Mouse (Mus musculus) A20 (cell line): ENCODE results near the gene Pde4b.
"Not testable (repeated sequence)": the region's sequence is repeated elsewhere in the genome, so short reads cannot be mapped to it uniquely, and the experiment has no call there.

ENCODE experiments used
- DNase-seq: peaks from one replicate; pipeline ENCODE4 v3.0.0-alpha.2; 2011; ENCODE audit warnings: low read depth, low spot score

Pde4b gene

GRCm38 (mm10) chr4:102087091-102087565 lies at the start of gene Pde4b:
Pde4b (plus strand) TSS chr4:102087543.
- no peak for DNase-seq

- no peak for DNase-seq
Observed at GRCm38 (mm10) chr4:102040190-102040589, 47.2 kb upstream of the Pde4b start.

DNA sequence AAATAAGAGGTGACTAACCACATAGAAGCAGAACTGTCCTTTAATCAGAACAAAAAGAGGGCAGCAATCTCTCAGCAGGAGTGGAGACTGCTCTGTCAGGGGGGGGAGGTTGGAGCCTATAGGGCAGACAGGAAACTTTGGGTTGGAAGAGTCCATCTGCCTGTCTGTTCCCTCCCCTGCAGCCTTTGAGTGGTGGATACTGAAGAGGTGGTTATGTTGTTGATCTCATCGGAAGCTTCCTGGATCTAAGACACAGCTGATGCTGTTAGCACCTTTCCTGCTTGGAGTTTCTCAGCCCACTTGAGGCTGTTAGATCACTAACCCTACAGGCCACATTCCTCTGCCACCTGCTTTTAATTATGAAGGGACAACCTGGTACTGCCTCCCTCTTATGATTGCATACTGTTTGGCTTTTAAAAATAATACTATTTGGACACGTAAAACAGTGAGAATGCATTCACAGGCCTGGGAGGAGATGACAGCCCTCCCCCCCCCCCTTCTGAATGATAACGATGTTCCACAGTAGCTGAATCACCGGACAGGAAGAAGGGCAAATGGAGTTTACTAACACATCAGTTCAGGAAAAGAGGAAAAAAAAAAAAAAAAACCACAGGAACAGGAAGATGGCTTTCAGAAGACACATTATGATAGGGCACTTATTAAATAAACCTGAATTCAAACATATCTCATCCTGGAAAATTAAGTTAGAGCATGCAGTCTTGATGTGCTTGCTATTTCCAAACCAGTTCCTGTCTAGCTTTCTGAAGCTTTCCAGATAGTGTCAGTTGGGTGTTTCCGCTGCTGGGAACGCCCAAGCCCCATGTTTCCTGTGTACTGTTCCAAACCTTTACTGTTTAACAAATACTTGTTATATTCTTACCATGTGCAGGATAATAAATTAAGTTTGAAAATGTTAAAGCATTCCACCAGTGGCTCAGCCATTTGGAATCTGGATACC lies 41.9 kb upstream of the Pde4b start:
- no peak for DNase-seq

DNA sequence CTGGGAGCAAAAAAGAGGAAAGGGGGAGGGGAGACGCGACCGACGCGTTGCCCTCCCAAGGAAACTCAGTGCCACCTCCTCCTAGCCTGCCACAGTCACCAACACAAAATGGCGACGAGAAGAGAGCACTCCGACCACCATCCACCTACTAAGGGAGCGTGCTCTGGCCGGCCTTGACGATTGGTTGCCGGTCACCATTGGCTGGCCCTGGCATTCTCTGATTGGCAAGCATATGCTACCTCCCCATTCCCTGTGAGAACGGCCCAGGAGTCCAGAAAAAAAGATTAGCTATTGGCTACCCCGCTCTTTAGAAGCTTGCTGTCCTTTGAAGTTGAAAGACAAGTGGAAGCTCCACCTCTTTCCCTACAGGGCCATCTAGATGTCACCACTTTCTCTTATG lies 38.0 kb upstream of the Pde4b start:
- not testable (repeated sequence) for DNase-seq

- DNase-seq: no peak
Observed at GRCm38 (mm10) chr4:102061322-102061721, 26.0 kb upstream of the Pde4b start.

DNA sequence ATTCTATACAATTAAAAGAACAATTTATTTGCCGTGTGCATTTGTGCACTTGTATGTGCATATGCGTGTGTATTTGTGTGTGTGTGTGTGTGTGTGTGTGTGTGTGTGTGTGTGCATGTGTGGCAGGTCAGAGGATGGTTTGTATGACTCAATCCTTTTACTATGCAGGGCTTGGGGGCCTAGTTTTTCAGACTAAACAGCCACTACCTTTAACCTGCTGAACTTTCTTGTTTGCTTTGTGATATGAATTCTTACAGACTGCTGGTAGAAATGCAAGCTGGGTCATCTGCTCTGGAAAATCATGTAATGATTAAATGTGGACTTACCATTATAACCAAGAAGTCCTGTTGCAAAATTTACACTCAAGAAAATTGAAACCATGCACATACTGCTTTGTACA lies 18.0 kb upstream of the Pde4b start:
- DNase-seq: no peak

GRCm38 (mm10) chr4:102086336-102086735 lies 1.0 kb upstream of the Pde4b start:
- no peak for DNase-seq

- no peak for DNase-seq
Observed at GRCm38 (mm10) chr4:102087566-102088234, 357 bp downstream of the Pde4b start.

- DNase-seq: no peak
Observed at GRCm38 (mm10) chr4:102088235-102088867, 1.0 kb downstream of the Pde4b start.

DNA sequence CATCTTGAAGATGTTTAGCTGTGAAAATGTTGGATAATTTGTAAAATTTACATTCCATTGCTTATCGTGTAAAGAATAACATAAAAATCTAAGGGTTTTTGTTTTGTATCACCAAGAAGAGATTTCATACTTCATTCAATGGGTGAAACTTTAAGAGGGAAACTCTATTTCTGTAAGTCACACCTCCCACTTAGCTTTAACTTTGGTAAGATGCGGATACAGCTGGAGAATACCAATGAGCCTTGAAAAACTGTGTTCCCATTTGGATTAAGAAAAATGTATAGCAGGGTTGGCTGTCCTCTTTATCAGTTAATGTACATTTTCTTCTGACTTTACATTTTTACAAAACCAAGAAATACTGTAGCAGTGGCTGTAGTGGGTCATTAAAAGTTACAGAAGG lies 8.5 kb downstream of the Pde4b start:
- DNase-seq: no peak

GRCm38 (mm10) chr4:102102241-102102640 lies 14.9 kb downstream of the Pde4b start:
- no peak for DNase-seq

DNA sequence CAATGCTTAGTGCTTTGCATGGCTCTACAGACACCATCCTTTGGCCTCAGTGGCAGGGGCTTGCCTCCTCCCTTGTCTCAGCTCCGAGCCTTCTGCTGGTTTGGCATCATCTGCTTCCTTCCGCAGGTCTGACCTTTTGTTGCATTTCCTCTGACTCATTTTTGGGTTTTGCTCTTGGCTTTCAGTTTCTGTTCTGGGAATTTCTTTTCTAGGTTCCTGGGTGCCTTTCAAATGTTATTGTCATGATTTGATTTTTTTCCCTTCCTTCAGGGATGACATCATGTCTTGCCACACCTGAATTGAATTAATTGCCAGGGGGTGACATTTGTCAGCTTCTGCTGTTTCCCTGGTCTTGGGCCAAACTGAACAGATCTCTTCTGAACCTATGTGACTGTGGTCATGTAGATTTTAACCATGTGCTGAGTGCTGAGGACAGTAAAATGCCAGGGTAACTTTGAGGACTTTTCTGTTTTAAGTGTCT lies 17.2 kb downstream of the Pde4b start:
- no peak for DNase-seq

DNA sequence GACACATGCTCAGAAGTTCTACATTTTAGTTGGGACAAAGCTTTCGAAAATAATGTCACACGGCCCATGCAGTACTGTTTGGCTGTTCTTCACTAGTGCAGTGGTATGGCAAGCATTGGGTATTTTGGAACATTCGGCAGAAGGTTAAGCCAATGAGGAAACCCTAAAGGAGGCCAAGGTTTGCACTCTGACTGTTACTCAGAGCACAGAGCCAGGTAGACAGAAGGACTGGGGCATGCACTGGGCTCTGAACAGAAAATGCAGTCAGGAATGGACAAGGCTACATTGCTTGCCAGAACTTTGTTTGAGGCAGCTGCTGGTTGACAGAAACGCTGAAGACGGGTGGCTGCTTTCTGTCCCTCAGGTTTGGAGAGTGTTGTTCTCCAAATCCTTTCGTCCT lies 19.4 kb downstream of the Pde4b start:
- no peak for DNase-seq

GRCm38 (mm10) chr4:102119454-102119853 lies 32.1 kb downstream of the Pde4b start:
- no peak for DNase-seq

GRCm38 (mm10) chr4:102136366-102136849 lies 49.1 kb downstream of the Pde4b start:
- no peak for DNase-seq

DNA sequence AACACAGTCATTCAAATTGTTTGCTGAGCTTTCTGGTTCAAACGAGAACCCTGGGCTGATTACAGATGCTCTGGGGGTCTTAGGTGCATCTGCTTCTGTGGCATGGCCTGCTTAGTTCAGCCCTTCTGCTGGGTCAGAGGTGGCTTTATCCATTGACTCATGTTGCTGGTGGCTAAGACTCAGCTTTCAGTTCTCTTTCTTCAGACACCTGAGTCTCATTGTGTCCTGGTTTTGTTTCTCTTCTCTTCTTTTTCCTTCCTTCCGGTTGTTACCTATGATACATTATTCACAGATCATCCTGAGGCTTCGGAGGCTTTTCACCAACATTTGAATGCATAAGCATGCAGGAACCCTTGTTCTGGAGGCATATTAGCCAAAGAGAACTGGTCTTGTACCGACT lies 51.0 kb downstream of the Pde4b start:
- no peak for DNase-seq

DNA sequence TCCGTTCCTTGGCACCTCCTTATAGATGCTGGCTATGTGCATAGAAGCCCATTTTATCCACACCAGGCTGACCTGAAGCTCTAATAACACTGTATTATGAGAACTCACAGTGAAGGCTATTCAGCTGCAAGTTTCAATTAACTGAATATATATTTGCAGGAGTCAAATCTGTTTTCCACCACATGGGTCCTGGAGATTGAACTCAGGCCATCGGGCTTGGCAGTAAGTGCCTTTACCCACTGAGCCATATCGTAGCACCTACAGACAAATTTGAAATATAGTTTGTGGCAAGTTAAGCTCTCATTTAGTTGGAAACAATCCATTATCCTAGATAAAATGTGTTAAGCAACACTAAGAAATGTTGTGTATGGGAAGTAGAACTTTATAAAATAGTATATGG lies 53.9 kb downstream of the Pde4b start:
- no peak for DNase-seq

DNA sequence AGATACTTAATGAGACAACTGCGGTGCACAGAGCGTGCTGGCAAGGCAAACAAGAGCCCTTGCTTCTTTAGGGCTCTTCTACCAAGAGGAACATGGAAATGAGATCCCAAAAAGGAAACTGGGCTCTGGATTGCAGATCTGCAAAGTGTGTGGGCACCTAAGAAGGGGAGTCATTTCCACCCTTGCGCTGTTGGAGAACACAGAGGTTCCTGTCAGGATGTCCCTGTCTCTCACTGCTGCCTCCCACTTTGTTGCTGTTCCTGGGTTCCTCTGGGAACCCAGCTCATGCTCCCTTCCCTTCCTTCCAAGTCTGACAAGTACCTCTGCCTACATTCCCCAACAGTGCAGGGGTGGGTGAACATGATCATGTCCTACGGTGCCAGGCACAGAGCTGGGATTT lies 61.4 kb downstream of the Pde4b start:
- DNase-seq: no peak

DNA sequence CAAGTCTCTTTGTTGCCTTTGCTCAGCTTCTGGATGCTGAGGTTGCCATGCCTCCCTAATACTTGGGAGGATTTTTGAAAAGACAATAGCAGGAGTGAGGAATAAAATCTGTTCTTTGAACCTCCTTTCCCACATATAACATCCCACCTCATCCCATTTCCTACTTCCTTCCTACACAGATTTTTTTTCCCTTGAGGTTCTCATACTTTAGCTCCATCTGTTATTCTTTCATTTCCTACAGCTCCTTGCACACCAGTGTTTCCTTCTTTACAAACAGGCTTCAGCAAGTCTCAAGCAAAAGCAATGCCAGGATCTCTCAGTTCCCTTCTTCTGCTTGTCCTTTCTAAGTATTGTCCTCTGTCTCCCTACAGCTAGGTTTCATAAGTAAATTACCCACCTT lies 71.8 kb downstream of the Pde4b start:
- DNase-seq: no peak

GRCm38 (mm10) chr4:102171636-102172035 lies 84.3 kb downstream of the Pde4b start:
- no peak for DNase-seq

DNA sequence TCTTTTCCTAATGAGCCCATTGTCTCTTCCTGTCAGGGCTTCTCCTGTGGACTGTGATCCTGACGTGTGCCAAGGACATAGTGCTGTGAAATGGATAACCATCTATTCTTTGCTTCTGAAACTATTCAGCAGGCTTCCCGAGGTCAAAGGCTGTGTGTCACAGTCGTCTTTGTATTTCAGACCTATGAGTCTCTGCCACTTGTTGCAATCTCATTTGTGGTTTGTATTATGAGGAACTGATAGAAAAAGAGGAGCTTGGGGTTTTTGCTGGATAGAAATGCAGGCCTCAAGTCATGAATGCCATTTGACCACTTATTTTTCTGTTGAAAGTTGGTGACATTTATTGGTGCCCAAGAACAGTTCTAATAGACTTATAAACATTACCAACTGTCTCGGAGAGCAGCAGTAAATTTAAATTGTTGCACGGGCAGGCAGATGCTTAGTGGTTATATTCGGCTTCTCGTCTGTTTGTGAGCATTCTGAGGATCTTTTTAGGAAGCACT lies 85.4 kb downstream of the Pde4b start:
- DNase-seq: no peak

- DNase-seq: no peak
Observed at GRCm38 (mm10) chr4:102175985-102176384, 88.6 kb downstream of the Pde4b start.
